Comparison of ENCODE assay signal across 8 mouse cellular contexts in the genomic region with DNA sequence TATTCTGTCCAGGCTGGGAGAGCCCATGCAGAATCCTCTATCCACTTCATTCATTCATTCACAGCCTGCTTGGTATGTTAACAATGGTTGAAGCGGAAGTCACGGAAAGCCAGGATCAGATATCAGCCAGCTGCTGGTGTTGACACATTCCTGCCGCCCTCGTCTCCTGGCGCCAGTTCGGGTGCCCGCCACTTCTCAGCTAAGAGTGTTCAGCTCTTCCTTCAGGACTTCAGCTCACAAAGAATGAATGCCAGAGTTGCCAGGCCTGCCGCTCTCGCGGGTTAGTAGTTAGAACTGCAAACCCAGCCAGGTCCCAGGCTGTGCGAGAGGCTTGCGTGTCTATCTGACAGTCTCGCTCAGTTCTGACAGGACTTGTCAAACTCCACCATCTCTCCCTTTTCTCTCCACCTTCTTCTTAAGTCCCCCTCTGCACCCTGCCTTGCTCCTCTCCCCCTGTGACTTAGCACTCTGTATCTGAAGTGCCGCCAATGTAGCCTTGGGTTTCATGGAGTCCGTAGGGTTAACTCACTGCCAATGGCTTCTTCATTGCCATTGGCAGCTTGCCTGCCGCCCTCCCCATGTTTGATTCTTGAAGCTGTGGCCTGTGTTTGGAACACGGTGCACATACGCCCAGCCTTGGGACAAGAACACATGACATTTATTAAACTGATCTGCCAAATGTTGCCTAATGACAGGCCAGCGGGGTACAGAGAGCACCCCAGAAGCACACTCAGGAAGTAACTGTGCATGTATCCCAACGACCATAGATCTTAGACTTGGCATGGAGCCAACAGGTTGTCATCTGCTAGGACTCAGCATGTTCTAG. TPM values are rescaled to one million over a fixed set of nuclear protein-coding genes. Genes with fewer than 3 reads are reported as not detected.
A peak's percentile ranks its signal among the peaks of the same experiment; 100 is the strongest.
DNase-seq lines count a peak whose midpoint lies in the region; ATAC-seq and TF ChIP-seq lines count a peak whose summit lies in the region.

No protein-coding gene starts in this region.

- peak; percentile 36 for ATAC-seq in heart, embryonic 14.5 days (ENCODE audit: insufficient number of reproducible peaks, insufficient read depth, low FRiP score, low read depth)
- peak; percentile 47 for ATAC-seq in neural tube, embryonic 13.5 days (ENCODE audit: low read depth)

- H3K4me3 ChIP-seq in gastrocnemius, adult 2 months, result peak overlapping the region; percentile 33
- no peak overlapping the region for H3K4me3 ChIP-seq in heart, embryonic 14.5 days (ENCODE audit: control insufficient read depth in 1 of 2, insufficient read depth in 1 of 2, low read depth in 1 of 2, low read length in 2 of 2)
- H3K4me3 ChIP-seq in neural tube, embryonic 13.5 days, result no peak overlapping the region

- no peaks in the 10 kb centered on the region for H3K36me3 ChIP-seq in heart, embryonic 14.5 days (ENCODE audit: control insufficient read depth, insufficient read depth, low read length)
- H3K36me3 ChIP-seq in neural tube, embryonic 13.5 days, result no peaks in the 10 kb centered on the region

- H3K9me3 ChIP-seq in heart, embryonic 14.5 days (ENCODE audit: control insufficient read depth, low read length), result no peaks in the 10 kb centered on the region
- no peaks in the 10 kb centered on the region for H3K9me3 ChIP-seq in neural tube, embryonic 13.5 days

- H3K27ac ChIP-seq in gastrocnemius, adult 2 months, result 0 out of 2 replicates have a peak overlapping the region, but pooled peaks have one; percentile 31
- H3K27ac ChIP-seq in heart, embryonic 14.5 days (replicated peaks in 1 of 2; ENCODE audit: control insufficient read depth in 1 of 2, insufficient read depth in 1 of 2, low read depth in 2 of 2, low read length in 2 of 2), result peak overlapping the region; percentile 57 to 79
- peak overlapping the region; percentile 61 for H3K27ac ChIP-seq in neural tube, embryonic 13.5 days (replicated peaks)

- intact Hi-C loops in gastrocnemius, adult 2 months (cut with DNase I), result no loop called here

- H3K27me3 ChIP-seq in heart, embryonic 14.5 days (ENCODE audit: control insufficient read depth, insufficient read depth, low read length), result no peaks in the 10 kb centered on the region
- no peaks in the 10 kb centered on the region for H3K27me3 ChIP-seq in neural tube, embryonic 13.5 days

- H3K4me1 ChIP-seq in heart, embryonic 14.5 days (ENCODE audit: control insufficient read depth in 2 of 2, insufficient read depth in 2 of 2, low read length in 2 of 2), result peaks cover 38 to 45% of the 10 kb centered on the region in 2 experiments
- peaks cover 32% of the 10 kb centered on the region for H3K4me1 ChIP-seq in neural tube, embryonic 13.5 days (replicated peaks)

- 17% methylated on average over 20 of the region's 20 CpGs for WGBS in heart, embryonic 14.5 days
- 60% methylated on average over 20 of the region's 20 CpGs for WGBS in neural tube, embryonic 13.5 days

- 0 out of 2 replicates have a peak overlapping the region, but pooled peaks have one; percentile 32 for H3K9ac ChIP-seq in heart, embryonic 14.5 days (ENCODE audit: low read length)
- no peak overlapping the region for H3K9ac ChIP-seq in neural tube, embryonic 13.5 days

- TF ChIP-seq CTCF in gastrocnemius, adult 2 months (IDR thresholded peaks at IDR 0.05), result peak; percentile 33; the same call in 1 of the 2 replicates

- H3K4me2 ChIP-seq in heart, embryonic 14.5 days (ENCODE audit: low read length), result peak overlapping the region; percentile 46
- no peak overlapping the region for H3K4me2 ChIP-seq in neural tube, embryonic 13.5 days

- peak; percentile 55 for DNase-seq in gastrocnemius, adult 2 months
- DNase-seq in gastrocnemius, adult 18-20 months (ENCODE audit: low spot score), result no peak
- DNase-seq in adrenal gland, postnatal 14 days, result peak; percentile 58
- DNase-seq in kidney, postnatal 10 days, result peak; percentile 67
- no peak for DNase-seq in layer of hippocampus, postnatal 36 days
- no peak for DNase-seq in cerebellum, postnatal 36 days

RNA-seq across cellular contexts. Expression of a gene that starts 48.2 kb away (rescaled TPM):
- total RNA-seq in gastrocnemius, adult 2 months (2021), result 1 to 10 TPM; 4.9 to 7.5 TPM
- 1 to 10 TPM; 4.3 to 5.3 TPM for total RNA-seq in gastrocnemius, adult 18-20 months (2021)
- total RNA-seq in adrenal gland, postnatal 14 days (2021), result 18.2 and 21.4 TPM in 2 replicates
- polyA plus RNA-seq in heart, embryonic 14.5 days (2014; fragmentation: Nextera tagmentation; extraction: Ambion mirVana), result 15.7 and 17.4 TPM in 2 replicates
- 10.9 and 11.8 TPM in 2 replicates for polyA plus RNA-seq in neural tube, embryonic 13.5 days (2015; fragmentation: Nextera tagmentation; extraction: Ambion mirVana)
- 1 to 10 TPM; 2.9 to 3.6 TPM for total RNA-seq in layer of hippocampus, postnatal 36 days (2021)

Comparison
In these comparisons a context has a peak if more than half of its experiments do, and no peak if none do; other contexts are left out.
1. DNase-seq: peak in gastrocnemius, adult 2 months (single experiment), adrenal gland, postnatal 14 days (single experiment) and kidney, postnatal 10 days (single experiment); none in gastrocnemius, adult 18-20 months (single experiment), layer of hippocampus, postnatal 36 days (0 of 2) and cerebellum, postnatal 36 days (0 of 2).
2. Peak in every context shown above with its lines, with median percentiles within 50 percentile points of each other: H3K27ac ChIP-seq.